Mouse (Mus musculus) bone marrow, adult 2 months (tissue): ENCODE measurements around the gene Pdlim5.

Source experiments
- CTCF ChIP-seq: fragments of 200-500 bp; IDR thresholded peaks from 2 replicates; pipeline ENCODE4 v1.5.1; 2011; ENCODE audit warnings: low read length, control low read depth; ENCODE audit not compliant: control insufficient read depth, insufficient read depth
- POLR2A ChIP-seq: fragments of 200-500 bp; IDR thresholded peaks from 2 replicates; pipeline ENCODE4 v1.6.1; 2011; ENCODE audit warnings: low read depth, mild to moderate bottlenecking, control low read depth, low read length, borderline replicate concordance; ENCODE audit not compliant: control insufficient read depth

GRCm38 (mm10) chr3:142279011-142279410 is 116.5 kb downstream of the Pdlim5 start:
- TF ChIP-seq POLR2A (no peak), CTCF (no peak)
